Mouse (Mus musculus) bone marrow, adult 2 months (tissue): ENCODE data around the gene Sgk1.

Experiments
- CTCF ChIP-seq: fragments of 200-500 bp; IDR thresholded peaks from 2 replicates; pipeline ENCODE4 v1.5.1; 2011; ENCODE audit warnings: low read length, control low read depth; ENCODE audit not compliant: control insufficient read depth, insufficient read depth
- POLR2A ChIP-seq: fragments of 200-500 bp; IDR thresholded peaks from 2 replicates; pipeline ENCODE4 v1.6.1; 2011; ENCODE audit warnings: low read depth, mild to moderate bottlenecking, control low read depth, low read length, borderline replicate concordance; ENCODE audit not compliant: control insufficient read depth

DNA sequence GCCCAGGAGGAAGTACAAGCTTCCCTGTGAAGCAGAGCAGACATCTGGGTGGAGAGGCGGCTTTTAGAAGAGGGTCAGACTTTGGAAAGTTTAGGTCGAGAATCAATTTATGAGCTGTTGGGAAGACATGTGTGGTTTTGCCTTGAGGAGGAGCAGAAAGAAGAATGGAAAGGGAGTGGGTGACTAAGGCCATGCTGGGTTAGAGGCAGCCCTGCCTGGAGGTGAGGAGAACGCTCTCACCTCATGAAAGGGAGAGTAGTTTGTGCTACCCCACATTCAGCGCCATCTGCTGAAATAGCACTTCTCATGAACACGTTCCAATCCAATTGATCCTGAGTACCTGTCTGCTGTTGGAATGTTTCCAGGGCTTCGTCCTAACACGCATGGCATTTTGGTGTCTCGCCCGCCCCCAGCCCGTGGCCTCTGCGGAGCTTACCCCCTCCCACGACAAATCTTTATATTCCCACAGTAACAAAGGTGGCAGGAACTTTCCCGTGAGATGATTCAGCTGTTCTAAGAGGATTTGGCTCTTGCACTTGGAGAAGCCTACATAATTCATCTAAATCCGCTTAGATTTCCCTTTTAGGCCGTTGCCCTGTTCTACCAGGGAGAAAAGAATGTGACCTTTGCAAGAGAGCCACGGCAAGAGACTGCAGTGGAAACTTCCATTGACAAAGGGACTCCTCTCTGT is 135.6 kb downstream of the Sgk1 start:
- no peak for TF ChIP-seq CTCF
- no peak for TF ChIP-seq POLR2A
